Mouse (Mus musculus): ENCODE data around the gene Ercc2.

Ercc2 gene

GRCm38 (mm10) chr7:19381377-19382165, at the start of gene Ercc2:
TSS of gene Ercc2 (plus strand) at chr7:19382010.
- DNase-seq (ENCODE audit: low read depth, low spot score) = peak; percentile 100

- peak; percentile 94 for DNase-seq (ENCODE audit: low read depth, low spot score)
Observed at GRCm38 (mm10) chr7:19332709-19333352, 49.0 kb upstream of the Ercc2 start.

GRCm38 (mm10) chr7:19335583-19335982, 46.2 kb upstream of the Ercc2 start:
- DNase-seq (ENCODE audit: low read depth, low spot score) = no peak

GRCm38 (mm10) chr7:19337122-19337521, 44.7 kb upstream of the Ercc2 start:
- peak; percentile 65 for DNase-seq (ENCODE audit: low read depth, low spot score)

GRCm38 (mm10) chr7:19338060-19338459, 43.8 kb upstream of the Ercc2 start:
- DNase-seq (ENCODE audit: low read depth, low spot score) = no peak

- DNase-seq (ENCODE audit: low read depth, low spot score) = no peak
Observed at GRCm38 (mm10) chr7:19338596-19338995, 43.2 kb upstream of the Ercc2 start.

GRCm38 (mm10) chr7:19341250-19341649, 40.6 kb upstream of the Ercc2 start:
- DNase-seq (ENCODE audit: low read depth, low spot score) = no peak

GRCm38 (mm10) chr7:19341761-19342409, 39.9 kb upstream of the Ercc2 start:
- peak; percentile 74 for DNase-seq (ENCODE audit: low read depth, low spot score)

GRCm38 (mm10) chr7:19342481-19343027, 39.3 kb upstream of the Ercc2 start:
- peak; percentile 92 for DNase-seq (ENCODE audit: low read depth, low spot score)

- DNase-seq (ENCODE audit: low read depth, low spot score) = peak; percentile 91
Observed at GRCm38 (mm10) chr7:19343210-19343808, 38.5 kb upstream of the Ercc2 start.

- DNase-seq (ENCODE audit: low read depth, low spot score) = no peak
Observed at GRCm38 (mm10) chr7:19344237-19344847, 37.5 kb upstream of the Ercc2 start, which contains the start of gene Ercc1. TSS of gene Ercc1 (plus strand) at chr7:19344778.

GRCm38 (mm10) chr7:19344938-19345471, 36.8 kb upstream of the Ercc2 start:
- peak; percentile 99 for DNase-seq (ENCODE audit: low read depth, low spot score)

- no peak for DNase-seq (ENCODE audit: low read depth, low spot score)
Observed at GRCm38 (mm10) chr7:19349188-19349915, 32.5 kb upstream of the Ercc2 start.

- no peak for DNase-seq (ENCODE audit: low read depth, low spot score)
Observed at GRCm38 (mm10) chr7:19350221-19350620, 31.6 kb upstream of the Ercc2 start.

GRCm38 (mm10) chr7:19354991-19355390, 26.8 kb upstream of the Ercc2 start:
- DNase-seq (ENCODE audit: low read depth, low spot score) = no peak

- DNase-seq (ENCODE audit: low read depth, low spot score) = no peak
Observed at GRCm38 (mm10) chr7:19356311-19356710, 25.5 kb upstream of the Ercc2 start.

GRCm38 (mm10) chr7:19357381-19358375, 24.1 kb upstream of the Ercc2 start:
- DNase-seq (ENCODE audit: low read depth, low spot score) = no peak

- DNase-seq (ENCODE audit: low read depth, low spot score) = no peak
Observed at GRCm38 (mm10) chr7:19358634-19359033, 23.2 kb upstream of the Ercc2 start.

- peak; percentile 96 for DNase-seq (ENCODE audit: low read depth, low spot score)
Observed at GRCm38 (mm10) chr7:19359299-19359891, 22.4 kb upstream of the Ercc2 start, which contains the start of the genes Cd3eap and Ppp1r13l. TSS of gene Cd3eap (minus strand) at chr7:19359483. TSS of gene Ppp1r13l (plus strand) at chr7:19359749.
